Mouse (Mus musculus) left cerebral cortex, postnatal 36 days (tissue): ENCODE results near the gene Hdc. TPM values are rescaled to one million over a fixed set of nuclear protein-coding genes. Genes with fewer than 3 reads are reported as not detected.
"Not testable (repeated sequence)": the region's sequence is repeated elsewhere in the genome, so short reads cannot be mapped to it uniquely, and the experiment has no call there.

ENCODE experiments used
- DNase-seq, 2 experiments: peaks; one replicate each; pipeline ENCODE4 v3.0.0; 2021 to 2022; ENCODE audit warnings: low spot score in 2 of 2, mixed read lengths in 1 of 2
- intact Hi-C: fragments of 180-260 bp; cut with DNase I; formaldehyde crosslinking; loops from one replicate; pipeline ENCODE4 v1.15.1; 2025
- total RNA-seq, 2 experiments: library from RNA; stranded (reverse); gene quantifications; 2 replicates each; pipeline ENCODE4 v1.2.3; 2021

The Hdc gene
- total RNA-seq, result under 1 TPM; 0.20 to 0.76 TPM

DNA sequence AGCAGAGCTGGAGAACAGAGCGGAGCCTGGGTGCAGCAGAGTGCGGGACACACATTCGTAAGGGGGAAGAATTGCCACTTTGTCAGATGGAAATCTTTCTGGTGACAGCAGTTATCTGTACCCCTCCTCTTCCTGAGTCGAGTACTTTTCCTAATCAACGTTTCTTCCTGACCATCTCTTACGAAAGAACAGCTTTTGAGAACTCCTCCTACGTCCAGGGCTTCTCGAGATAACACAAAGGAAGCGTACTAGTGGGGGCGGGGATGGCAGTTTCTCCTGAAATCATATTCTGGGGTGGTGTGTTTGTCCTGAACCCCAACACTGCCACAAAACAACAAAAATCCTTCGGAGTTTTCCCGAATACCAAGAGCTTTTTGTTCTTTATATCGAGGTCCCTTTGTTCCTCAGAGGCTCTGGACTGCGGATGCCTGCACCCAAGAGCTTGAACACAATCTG, at the start of gene Hdc:
Gene Hdc, minus strand, starts transcription at position 51 of the 456 bp plus-strand sequence.
- intact Hi-C loops, result no loop called here

DNA sequence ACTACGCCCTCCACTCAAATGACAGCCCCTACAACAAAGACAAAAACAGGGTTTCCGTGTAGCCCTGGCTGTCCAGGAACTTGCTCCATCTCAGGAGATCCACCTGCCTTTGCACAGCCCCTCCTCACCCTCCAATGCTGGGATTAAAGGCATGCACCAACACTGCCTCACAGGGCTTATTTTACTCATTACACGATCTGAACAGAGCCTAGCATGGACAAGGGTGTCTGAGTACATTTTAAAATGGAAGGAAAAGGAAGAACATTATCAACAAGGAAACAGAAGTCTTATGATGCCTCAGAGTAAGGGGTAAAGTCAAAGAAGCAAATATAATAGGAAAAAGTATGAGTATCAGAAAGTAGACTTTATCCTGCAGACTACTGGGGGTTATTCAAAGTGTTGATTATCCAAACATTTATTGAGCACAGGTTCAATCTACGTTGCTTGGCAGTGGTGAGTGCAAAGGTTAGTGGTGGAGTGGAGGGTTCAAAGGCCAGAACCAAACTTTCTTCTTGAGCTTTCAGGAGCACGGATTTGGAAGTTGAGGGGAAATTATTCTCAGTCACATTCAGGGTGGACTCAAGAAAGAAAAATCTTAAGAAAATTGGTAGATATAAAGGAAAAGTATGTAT, 49.6 kb upstream of the Hdc start:
- DNase-seq, result no peak
- intact Hi-C loops, result no loop called here

More for the DNA sequence above, at the start of gene Hdc:
- no peak for DNase-seq

DNA sequence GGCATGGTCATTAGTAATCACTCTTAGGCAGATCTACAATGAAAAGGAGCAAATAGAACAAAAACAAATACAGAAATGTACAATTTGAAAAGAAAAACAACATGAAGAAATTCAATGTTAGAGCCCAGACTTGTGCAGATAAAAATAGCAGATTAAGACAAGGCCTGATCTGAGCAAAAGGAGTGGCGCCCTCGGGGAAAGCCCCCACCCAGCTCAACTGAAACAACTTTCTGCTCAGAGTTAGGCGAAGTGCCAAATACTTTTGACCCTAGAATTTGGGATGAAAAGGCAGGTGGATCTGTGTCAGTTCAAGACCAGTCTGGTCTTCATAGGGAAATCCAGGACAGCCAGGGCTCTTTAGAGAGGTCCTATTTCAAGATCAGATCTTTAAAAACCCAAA, 46.9 kb upstream of the Hdc start:
- intact Hi-C loops, result no loop called here
- no peak for DNase-seq

DNA sequence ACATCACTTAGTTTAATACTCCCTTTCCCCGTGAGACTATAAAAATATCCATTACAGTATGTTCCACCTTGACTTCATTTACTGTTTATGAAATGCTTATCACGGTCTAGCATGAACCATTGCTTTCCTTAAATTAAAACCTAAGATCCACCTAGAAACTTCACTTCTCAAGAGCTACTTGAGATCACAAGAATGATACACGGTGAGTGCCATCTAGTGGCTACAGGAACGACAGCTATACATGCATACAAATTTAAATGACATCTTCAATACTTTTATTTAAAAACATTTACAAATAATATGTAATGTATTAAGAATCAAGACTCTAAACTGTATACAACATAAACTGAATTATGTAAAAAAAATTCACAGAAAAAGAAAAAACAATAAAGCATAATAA, 44.4 kb upstream of the Hdc start:
- no peak for DNase-seq
- intact Hi-C loops, result loop anchor here (5.0 kb wide), 1 partner anchor 66 kb away; no protein-coding TSS in a partner anchor

DNA sequence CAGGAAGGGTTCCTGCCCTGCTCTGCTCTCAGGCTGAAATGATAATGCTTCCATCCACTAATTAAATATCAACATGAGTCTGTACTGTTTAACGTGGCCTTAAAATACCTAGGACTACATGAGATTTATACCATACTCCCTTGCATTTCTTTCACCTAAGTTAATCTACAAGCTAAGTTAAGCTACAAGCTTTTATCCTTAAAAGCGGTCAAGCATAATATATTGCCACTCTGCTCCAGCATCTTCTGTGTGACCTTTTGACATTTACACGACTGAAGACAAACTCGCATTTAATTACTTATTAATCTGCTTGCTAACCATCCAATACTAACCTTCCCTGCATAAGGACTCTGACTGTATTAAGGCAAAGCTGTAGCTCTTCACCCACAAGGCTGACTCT, 33.8 kb upstream of the Hdc start:
- intact Hi-C loops, result no loop called here
- DNase-seq, result no peak

DNA sequence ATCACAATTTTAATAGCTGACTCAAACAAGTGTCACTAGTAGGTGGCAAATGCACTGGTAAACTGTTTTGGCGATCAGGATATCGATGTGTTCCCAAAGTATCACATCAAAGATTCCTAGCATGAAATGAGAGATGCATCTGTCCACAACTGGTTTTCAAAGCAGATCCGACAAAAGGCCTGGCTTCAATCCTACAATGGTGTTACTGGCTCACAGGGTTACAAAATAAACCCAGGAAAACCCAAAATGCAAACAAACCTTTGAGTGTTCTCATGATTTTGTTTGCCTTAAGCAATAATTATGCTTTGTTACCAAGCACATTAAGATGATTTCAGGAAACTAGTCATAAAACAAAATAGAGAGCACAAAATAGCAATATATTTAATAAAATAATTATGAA, 28.7 kb upstream of the Hdc start:
- intact Hi-C loops, result no loop called here
- no peak for DNase-seq

DNA sequence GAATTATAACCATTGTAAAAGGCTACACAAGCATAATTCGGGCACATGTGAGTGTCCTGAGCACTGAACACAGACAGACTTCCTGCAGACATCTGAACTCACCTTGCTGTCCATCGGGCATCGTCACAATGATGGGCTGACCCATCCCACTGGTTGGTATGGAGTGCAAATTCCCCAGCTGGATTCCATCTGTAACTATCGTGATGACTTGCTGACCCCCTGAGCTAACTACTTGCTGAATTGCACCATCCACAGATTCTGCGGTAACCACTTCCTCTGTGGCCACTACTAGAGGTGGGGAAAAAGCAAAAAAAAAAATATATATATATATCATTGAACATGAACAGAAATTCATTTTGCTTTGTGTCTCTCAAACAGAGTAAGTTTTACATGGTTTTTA, 27.4 kb upstream of the Hdc start:
- DNase-seq, result no peak
- intact Hi-C loops, result no loop called here

DNA sequence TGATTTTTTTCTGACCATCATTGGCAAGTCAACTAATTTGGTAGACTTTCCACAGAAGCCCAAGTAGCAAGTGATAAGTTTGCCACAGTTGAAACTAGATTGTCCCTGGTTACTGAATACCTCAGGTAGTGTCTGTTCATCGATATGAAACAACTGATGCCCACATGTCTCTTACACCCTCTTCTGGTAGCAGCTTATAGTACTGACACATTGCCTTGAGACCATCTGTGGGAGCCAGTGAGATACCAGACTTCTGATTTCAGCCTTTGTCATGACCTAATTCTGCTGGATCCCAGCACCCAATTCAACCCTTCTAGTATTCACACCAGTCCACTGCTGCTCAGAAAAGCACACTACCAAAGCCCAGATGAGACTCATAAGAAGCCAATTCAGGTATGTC, 25.7 kb upstream of the Hdc start:
- intact Hi-C loops, result no loop called here
- no peak for DNase-seq

DNA sequence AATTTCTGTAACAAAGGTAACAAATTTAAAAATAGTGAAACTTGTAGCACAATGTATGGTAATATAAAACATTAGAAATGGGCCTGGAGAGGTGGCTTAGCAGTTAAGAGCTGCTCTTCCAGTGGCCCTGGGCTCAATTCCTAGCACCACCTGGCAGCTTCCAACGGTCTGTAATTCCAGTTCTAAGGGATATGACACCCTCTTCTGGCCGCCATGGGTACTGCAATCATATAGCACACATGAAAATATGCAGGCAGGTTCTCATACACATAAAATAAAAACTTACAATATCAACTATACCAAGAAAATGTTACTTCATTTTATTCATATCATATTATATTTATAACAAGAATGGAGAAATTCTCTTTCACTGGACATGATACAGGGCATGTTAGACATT, 21.2 kb upstream of the Hdc start:
- intact Hi-C loops, result no loop called here
- no peak for DNase-seq

DNA sequence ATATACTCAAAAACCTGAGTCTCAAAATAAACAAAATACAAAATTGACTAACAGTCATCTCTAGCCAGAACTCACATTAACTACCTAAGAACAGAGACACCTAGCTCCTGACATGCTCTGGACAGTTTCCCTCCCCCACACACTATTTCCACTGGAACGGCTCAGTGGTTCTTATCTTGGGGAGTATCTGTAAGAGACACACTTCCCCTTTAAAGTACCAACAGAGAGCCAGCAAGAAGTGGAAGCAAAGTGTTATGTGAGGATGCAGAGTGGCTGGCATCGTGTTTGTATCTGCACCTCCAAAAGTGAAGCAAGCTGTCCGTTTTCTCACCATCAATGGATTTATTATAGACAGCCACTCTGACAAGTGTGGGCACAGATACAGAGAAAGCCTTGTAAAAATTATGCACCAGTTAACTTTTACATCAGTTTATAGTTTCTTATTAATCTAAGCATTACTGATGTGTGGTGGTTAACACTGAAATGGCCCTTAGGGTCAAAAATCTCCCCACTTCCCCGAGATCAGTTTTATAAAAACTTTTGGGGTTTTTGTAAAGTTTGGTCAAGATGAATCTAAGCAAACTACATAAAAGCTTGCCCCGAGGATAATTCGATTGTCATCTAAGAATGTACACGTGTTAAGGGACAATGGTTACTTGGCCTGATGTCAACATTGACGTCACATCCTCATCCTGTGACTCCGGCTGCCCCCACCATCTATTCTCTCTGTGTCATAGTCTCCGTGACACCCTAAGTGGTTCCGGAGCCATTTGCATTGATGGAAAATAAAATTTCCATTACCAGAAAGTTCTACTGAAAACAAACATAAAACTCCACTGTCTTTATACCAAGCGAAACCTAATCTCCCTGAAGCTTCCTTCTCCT, 17.1 kb upstream of the Hdc start:
- DNase-seq, result no peak
- intact Hi-C loops, result no loop called here

DNA sequence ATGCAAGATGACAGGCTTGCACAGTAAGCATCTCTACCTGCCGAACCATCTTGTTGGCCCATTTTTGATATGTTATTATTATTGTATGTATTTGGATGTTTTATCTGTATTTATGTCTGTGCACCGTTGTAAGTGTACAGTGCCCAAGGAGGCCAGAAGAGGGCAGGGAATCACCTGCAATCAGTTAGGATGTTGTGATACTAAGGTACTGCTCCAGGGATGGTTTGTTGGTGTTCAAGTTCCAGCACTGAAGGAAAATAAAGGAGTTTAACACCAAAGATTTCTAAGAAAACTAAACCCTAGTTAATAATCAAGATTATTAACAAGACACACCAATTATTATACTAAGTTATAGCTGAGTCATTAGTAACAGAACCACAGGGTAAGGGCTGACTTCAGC, 14.1 kb upstream of the Hdc start:
- intact Hi-C loops, result no loop called here
- DNase-seq, result no peak

DNA sequence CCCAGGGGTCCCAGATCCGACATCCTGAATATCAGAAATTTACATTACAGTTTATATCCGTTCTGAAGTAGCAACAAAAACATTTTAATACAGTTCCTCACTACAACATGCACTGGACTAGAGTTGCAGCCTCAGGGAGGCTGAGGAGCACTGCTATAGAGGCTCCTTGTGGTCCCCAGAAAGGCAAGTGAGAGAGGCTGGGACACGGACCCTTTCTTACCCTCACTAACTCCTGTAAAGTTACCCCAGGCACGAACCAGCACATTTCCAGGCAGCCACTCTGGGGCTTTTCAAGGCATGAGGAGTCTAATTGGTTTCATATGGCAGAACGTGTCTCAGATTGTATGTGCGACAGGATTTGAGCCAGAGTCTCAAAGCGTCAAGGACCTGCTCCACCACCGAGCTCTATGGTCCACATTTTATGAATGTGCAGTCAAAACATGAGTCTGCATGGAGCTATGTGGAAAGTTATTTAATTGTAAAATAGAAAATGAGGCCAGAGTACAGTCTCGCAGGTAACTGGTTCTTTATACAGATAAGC, 9.4 kb upstream of the Hdc start:
- intact Hi-C loops, result no loop called here
- DNase-seq, result no peak

DNA sequence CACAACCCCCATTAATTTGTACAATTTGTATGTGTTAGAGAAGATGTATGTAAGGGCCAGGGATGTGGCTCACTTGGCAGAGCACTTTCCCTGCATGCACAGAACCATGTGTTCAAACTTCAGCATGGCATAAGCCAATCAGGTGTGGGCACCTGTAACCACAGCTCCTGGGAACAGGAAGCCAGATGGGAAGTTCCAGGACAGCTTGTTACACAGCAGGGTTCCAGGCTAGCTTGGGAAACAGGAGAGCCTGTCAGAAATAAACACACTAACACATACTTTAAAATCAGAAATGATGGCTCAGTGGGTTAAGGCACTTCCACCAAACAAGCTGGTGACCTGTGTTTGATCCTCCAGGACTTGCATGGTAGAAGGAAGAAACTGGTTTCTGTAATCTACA, 4.0 kb upstream of the Hdc start:
- DNase-seq, result no peak
- intact Hi-C loops, result no loop called here

DNA sequence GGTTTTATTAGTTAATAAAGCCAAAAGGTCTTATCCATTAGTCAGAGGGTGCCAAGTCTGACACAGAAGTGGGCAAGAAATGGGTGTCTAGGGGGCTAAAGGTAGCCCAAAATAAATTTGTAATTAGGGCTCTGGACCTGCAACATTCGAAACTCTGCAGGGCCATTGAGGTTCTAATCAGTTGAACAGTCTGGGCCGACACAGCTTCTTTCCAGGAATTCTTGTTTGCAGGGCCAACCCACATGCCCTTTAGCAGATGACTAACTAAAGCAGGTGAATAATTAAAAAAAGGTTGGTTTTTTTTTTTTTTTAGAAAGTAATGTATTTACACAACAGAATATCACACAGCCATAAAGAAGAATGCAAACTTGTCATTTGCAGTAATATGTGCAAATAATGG, 3.4 kb upstream of the Hdc start:
- intact Hi-C loops, result no loop called here
- DNase-seq, result no peak

DNA sequence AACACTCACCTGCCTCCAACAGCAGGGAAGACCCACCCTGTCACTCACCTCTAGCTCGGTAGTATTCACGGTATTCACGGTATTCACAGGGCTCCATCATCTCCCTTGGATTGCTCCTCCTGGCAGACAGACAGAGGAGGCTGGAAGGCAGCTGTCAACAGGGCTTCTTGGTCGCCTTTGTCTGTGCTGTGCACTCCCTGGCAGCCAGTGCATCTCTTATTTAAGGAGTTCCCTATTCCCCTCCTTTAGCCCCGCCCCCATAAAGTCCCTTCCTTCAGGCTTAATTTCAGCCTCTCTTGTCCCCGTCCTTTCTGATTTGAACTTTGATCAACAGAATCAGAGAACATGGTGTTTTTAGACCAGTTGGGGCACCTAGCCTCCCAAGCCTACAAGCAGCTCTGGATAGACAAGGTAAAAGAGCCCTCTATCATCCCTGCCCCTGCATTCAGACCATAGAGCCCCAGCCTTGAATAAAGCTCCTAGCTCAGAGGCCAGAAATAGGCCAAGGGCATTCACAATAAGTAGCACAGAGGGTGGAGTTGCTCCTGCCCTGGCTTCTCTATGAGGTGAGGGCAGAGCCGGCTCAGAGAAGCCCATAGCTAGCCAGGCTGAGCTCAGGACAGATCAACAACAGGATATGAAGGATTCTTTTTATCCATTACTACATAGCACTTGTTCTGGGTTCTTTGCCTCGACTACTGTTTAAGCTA, 474 bp downstream of the Hdc start:
- intact Hi-C loops, result no loop called here
- no peak for DNase-seq

DNA sequence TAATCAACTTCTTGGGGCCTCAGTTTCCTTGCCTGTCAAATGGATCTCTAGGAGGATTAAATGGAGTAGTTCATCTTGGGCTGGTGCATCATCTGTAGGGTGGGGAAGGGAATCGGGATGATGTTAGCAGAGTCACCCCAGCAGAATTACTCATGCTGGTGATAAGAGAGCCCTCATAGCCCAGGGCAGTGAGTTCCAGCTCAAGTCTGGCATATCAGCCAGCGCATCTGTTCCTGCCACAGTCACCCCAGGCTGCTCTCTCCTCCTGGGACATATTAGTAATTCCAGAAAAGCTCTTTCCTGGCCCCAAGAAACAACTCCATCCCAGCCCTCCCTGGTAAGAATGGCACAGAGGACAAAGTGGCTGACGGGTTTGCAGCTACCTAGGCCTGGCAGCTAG, 3.7 kb downstream of the Hdc start:
- intact Hi-C loops, result no loop called here

DNA sequence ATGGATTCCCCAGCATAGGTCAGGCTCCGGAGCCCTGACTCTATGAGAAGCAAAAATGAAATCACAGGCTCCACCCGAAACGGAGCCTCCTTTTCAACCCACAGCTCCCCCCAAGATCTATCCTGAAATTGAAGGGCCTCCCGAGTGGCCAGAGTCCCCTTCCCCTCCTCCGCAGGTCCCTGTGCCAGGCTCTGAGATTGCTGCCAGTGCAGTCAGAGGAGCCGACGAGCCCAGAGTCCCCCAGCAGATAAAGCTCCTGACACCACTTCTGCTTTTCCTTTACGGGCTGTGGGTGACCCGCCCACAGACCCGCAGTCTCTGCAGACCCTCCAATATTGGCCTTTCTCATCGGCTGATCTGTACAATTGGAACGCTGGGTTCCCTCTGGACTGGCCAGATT, 9.5 kb downstream of the Hdc start:
- intact Hi-C loops, DNase-seq: not testable (repeated sequence)

More for the DNA sequence above, 3.7 kb downstream of the Hdc start:
- DNase-seq, result no peak

DNA sequence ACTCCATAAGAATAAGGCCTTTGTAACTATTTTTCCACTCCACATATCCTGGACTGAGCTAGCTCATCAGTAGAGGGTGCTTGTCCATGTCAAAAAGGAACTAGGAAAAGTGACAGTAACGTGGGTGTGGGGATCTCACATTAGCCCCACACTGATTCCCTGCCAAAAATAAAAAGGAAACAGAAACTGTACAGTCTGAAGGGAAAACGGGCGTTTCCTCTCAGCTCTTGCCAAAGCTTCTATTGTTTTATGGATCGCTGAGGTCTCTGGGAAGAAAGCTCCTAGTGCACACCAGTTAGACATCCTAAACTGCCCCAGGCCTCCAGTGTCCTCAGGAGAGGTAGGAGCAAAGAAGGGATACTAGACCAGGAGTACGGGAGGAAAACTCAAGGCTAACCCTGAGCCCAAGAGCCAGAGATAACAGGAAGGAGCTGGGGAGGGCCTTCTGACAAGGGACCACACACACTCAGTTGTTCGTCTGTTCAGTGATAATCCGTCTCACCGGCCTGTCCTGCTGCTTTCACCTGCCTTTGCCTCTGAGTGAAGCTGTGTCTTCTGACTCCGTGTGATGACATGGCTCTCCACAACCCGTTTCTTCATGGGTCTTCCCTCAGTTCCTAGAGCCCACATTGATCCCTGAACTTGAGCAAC, 11.4 kb downstream of the Hdc start:
- DNase-seq, result no peak
- intact Hi-C loops, result no loop called here

DNA sequence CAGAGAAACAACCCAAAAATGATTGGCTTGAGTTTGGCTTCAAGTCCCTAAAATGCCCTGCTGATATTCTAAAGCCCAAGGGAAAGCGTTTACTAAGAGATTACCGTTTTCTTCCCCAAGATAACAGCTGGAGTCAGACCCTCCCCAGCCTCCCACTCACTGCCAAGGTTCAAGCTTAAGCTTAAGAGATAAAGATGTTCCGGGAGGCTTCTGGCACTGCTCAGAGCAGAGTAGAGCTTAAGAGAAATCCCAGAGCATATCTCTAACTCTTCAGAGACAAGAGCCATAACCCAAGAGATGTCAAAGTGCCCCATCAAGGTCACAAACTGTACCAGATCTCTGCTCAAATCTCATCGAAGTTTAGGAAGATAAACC, 12.4 kb downstream of the Hdc start:
- intact Hi-C loops, result no loop called here
- no peak for DNase-seq
